Mouse (Mus musculus) ES-E14 (cell line): ENCODE data around the gene Dnase2b. TPM values are rescaled to one million over a fixed set of nuclear protein-coding genes. Genes with fewer than 3 reads are reported as not detected.

ENCODE experiments used
- DNase-seq: peaks from one replicate; pipeline ENCODE4 v3.0.0-alpha.2; 2013; ENCODE audit warnings: low read depth, low spot score
- H3K27ac ChIP-seq: 2 replicates; pipeline ENCODE4 v1.5.1; 2012; ENCODE audit warnings: low read depth, mild to moderate bottlenecking, low read length, moderate library complexity, mixed read lengths; ENCODE audit not compliant: poor library complexity, insufficient read depth, severe bottlenecking
- H3K36me3 ChIP-seq: 2 replicates; pipeline ENCODE4 v1.6.1; 2012; ENCODE audit warnings: mild to moderate bottlenecking, low read length, moderate library complexity, mixed read lengths; ENCODE audit not compliant: control insufficient read depth, poor library complexity, insufficient read depth, severe bottlenecking
- H3K4me1 ChIP-seq, 2 experiments: fragments of 150-350 bp in 1 of 2; sonication (generic) in 1 of 2; 2 replicates each; pipeline ENCODE4 v1.6.1; 2012; ENCODE audit warnings: low read length in 2 of 2, mild to moderate bottlenecking in 1 of 2, mixed read lengths in 1 of 2; ENCODE audit not compliant: control insufficient read depth in 2 of 2, insufficient read depth in 2 of 2, poor library complexity in 1 of 2
- H3K4me3 ChIP-seq, 2 experiments: fragments of 150-350 bp in 1 of 2; sonication (generic) in 1 of 2; 2 replicates each; pipeline ENCODE4 v1.5.1; 2012; ENCODE audit warnings: low read length in 2 of 2, low read depth in 1 of 2, mild to moderate bottlenecking in 1 of 2, mixed read lengths in 1 of 2; ENCODE audit not compliant: insufficient read depth in 1 of 2, poor library complexity in 1 of 2, severe bottlenecking in 1 of 2
- H3K9ac ChIP-seq: 2 replicates; pipeline ENCODE4 v1.6.1; 2012; ENCODE audit warnings: low read depth, mild to moderate bottlenecking, low read length, mixed read lengths; ENCODE audit not compliant: poor library complexity, insufficient read depth, severe bottlenecking
- H3K9me3 ChIP-seq: fragments of 150-350 bp; sonication (generic); 2 replicates; pipeline ENCODE4 v1.6.1; 2012; ENCODE audit warnings: low read depth, mild to moderate bottlenecking, low read length; ENCODE audit not compliant: control insufficient read depth, insufficient read depth
- CHD2 ChIP-seq: IDR thresholded peaks from 2 replicates; pipeline ENCODE4 v1.6.1; 2014; ENCODE audit warnings: mild to moderate bottlenecking, low read depth, low read length, inconsistent platforms
- HCFC1 ChIP-seq: IDR thresholded peaks from 2 replicates; pipeline ENCODE4 v1.6.1; 2012; ENCODE audit warnings: low read length, inconsistent platforms, borderline replicate concordance; ENCODE audit not compliant: insufficient read depth
- MAFK ChIP-seq: IDR thresholded peaks from 2 replicates; pipeline ENCODE4 v1.6.1; 2014; ENCODE audit warnings: mild to moderate bottlenecking, low read depth, low read length, inconsistent platforms; ENCODE audit not compliant: insufficient read depth
- ZC3H11A ChIP-seq: IDR thresholded peaks from 2 replicates; pipeline ENCODE4 v1.6.1; 2012; ENCODE audit warnings: low read depth, mild to moderate bottlenecking, inconsistent platforms, low read length, borderline replicate concordance
- ZNF384 ChIP-seq: IDR thresholded peaks from 2 replicates; pipeline ENCODE4 v1.6.1; 2012; ENCODE audit warnings: low read depth, low read length, inconsistent platforms
- in situ Hi-C, 2 experiments: fragments of 600-800 bp; cut with MboI; formaldehyde crosslinking; loops; one replicate each; pipeline ENCODE4 v1.15.1; 2025; ENCODE audit warnings: low sequenced_read_pairs in 2 of 2, inconsistent platforms in 1 of 2; ENCODE audit not compliant: unreplicated experiment in 2 of 2
- total RNA-seq: library from RNA; depleted of rRNA; stranded (reverse); fragments of 300-350 nt; gene quantifications from 2 replicates; pipeline ENCODE4 v1.2.3, GENCODE M21; 2012; rRNA removed

Dnase2b gene
- not detected in 2 replicates for total RNA-seq

DNA sequence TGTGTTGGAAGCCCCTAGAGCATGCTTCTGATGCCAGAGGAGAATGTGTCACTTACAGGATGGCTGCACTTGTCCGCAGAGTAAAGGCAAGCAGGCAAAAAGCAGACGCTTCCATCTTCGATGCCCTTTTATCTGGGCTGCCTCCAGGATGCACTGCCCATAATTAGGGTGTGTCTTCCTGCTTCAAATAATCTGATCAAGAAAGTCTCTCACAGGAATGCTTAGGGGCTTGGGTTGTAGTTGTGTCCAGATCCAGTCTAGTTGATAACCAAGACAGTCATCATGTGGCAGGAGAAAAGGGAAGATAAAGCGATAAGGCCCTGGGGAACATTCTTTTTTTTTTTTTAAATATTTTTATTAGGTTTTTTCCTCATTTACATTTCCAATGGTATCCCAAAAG lies at the start of gene Dnase2b:
Gene Dnase2b (minus strand): TSS at position 101 of the 400 bp plus-strand sequence.
- Histone ChIP-seq H3K9ac (no peak within 1 kb of the TSS), H3K4me1 (peaks cover 0 to 3% of the 10 kb centered on the region in 2 experiments; a peak in 2 of 4 replicates), H3K9me3 (no peaks in the 10 kb centered on the region), H3K27ac (no peak within 1 kb of the TSS), H3K4me3 (no peak within 1 kb of the TSS), H3K36me3 (no peaks in the 10 kb centered on the region)
- TF ChIP-seq ZNF384 (no peak), HCFC1 (no peak), CHD2 (no peak), ZC3H11A (no peak), MAFK (no peak)
- in situ Hi-C loops: no loop called here
- no peak for DNase-seq

DNA sequence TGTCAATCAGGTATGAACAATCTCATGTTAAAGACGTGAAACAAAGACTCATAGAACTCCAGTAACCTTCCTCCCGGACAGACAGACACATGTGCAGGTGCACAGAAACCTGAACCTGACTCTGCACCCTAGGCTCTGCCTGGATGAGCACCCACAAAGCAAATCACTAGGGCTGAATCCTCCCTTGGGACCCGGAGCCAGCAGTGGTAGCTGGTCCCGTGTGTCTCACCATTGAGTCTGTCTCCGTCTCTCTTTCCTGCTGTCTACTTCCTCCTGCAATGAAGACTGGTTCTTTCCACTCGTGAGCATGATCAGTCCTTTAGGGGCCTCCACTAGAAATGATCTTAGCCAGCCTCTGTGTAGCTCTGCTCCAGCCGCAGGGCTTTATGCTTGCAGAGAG lies 46.5 kb upstream of the Dnase2b start:
- no peak overlapping the region for H3K27ac ChIP-seq
- no peak overlapping the region for H3K9ac ChIP-seq
- no peak overlapping the region for H3K4me3 ChIP-seq
- no peak for TF ChIP-seq ZC3H11A
- no peak for TF ChIP-seq CHD2
- TF ChIP-seq HCFC1: no peak
- TF ChIP-seq ZNF384: no peak
- TF ChIP-seq MAFK: no peak
- DNase-seq: no peak
- H3K36me3 ChIP-seq: no peaks in the 10 kb centered on the region
- in situ Hi-C loops: no loop called here
- no peaks in the 10 kb centered on the region for H3K4me1 ChIP-seq
- no peaks in the 10 kb centered on the region for H3K9me3 ChIP-seq

- H3K36me3 ChIP-seq: no peaks in the 10 kb centered on the region
- no peak for DNase-seq
- no peaks in the 10 kb centered on the region for H3K4me1 ChIP-seq
- TF ChIP-seq HCFC1: no peak
- no peak for TF ChIP-seq MAFK
- no peak for TF ChIP-seq CHD2
- TF ChIP-seq ZNF384: no peak
- no peak for TF ChIP-seq ZC3H11A
- H3K4me3 ChIP-seq: no peak overlapping the region
- H3K27ac ChIP-seq: no peak overlapping the region
- no peak overlapping the region for H3K9ac ChIP-seq
- in situ Hi-C loops: no loop called here
- H3K9me3 ChIP-seq: no peaks in the 10 kb centered on the region
Measured at GRCm38 (mm10) chr3:146661001-146661400, 45.6 kb upstream of the Dnase2b start.

- in situ Hi-C loops: no loop called here
- Histone ChIP-seq H3K36me3 (no peaks in the 10 kb centered on the region), H3K9me3 (no peaks in the 10 kb centered on the region), H3K9ac (no peak overlapping the region), H3K4me3 (no peak overlapping the region), H3K27ac (no peak overlapping the region), H3K4me1 (no peaks in the 10 kb centered on the region)
- no peak for TF ChIP-seq CHD2
- TF ChIP-seq ZNF384: no peak
- no peak for TF ChIP-seq HCFC1
- no peak for TF ChIP-seq ZC3H11A
- TF ChIP-seq MAFK: no peak
- no peak for DNase-seq
Measured at GRCm38 (mm10) chr3:146659321-146659720, 43.9 kb upstream of the Dnase2b start.

DNA sequence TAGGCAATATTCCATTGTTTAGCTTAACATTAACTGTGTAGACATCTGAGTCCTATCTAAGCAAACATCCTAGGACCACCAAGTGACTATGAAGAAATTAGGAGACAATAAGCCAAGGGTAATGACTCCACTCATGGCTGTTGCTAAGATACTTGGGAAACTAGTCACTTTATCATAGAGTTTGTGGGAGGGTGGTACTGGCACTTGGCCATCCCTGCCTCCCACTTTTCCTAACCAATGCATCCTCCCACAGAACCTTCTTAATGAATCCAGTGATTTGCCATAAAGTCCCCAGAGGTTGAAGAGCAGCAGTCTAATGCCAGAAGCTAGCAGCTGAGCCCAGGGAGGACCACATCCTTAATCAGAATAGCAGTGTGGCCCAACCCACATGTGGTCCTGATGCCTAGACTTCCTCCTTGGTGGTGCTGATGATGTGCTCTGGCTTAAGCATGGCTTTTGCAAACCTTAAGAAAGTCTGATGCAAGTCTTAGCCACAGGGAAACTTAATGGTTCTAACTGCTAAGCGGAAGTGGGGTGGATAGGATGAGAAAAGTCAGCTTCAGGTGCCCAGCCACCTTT lies 42.8 kb upstream of the Dnase2b start:
- no peaks in the 10 kb centered on the region for H3K36me3 ChIP-seq
- H3K4me1 ChIP-seq: no peaks in the 10 kb centered on the region
- no peak overlapping the region for H3K27ac ChIP-seq
- H3K4me3 ChIP-seq: no peak overlapping the region
- no peak for DNase-seq
- no peaks in the 10 kb centered on the region for H3K9me3 ChIP-seq
- H3K9ac ChIP-seq: no peak overlapping the region
- TF ChIP-seq ZNF384: no peak
- no peak for TF ChIP-seq CHD2
- no peak for TF ChIP-seq MAFK
- TF ChIP-seq ZC3H11A: no peak
- TF ChIP-seq HCFC1: no peak
- in situ Hi-C loops: no loop called here
